Mouse (Mus musculus): Measurements from ENCODE around the gene Ncor2.

- TF ChIP-seq CTCF (IDR thresholded peaks at IDR 0.05; ENCODE audit: control insufficient read depth, insufficient read depth, low read length) = no peak
- TF ChIP-seq POLR2A (IDR thresholded peaks at IDR 0.05; ENCODE audit: borderline replicate concordance, control insufficient read depth, low read depth, low read length) = no peak
Measured at GRCm38 (mm10) chr5:125217426-125218170, 38.6 kb upstream of the Ncor2 start.
